Mouse (Mus musculus): Measurements from ENCODE around the gene Gca.

DNA sequence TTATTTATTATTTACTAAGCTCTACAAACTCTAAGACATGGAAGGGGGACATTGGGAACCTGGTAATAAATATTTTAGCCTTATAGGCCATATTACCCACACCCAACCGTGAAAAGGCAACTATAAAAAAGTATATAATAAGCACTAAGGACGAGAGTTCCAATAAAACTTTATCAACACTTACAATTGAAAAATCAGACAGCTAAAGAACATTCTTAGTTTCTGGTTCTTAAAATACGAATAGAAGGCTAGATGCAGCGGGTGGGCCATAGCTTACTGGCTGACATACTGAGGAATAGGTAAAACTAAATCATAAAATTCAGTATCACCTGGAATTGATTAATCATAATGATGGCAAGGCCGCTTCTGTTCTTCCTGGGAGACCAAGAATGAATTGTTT lies 19.2 kb upstream of the Gca start:
- TF ChIP-seq TAL1 (IDR thresholded peaks at IDR 0.05; ENCODE audit: low read length): no peak
- no peak for TF ChIP-seq GATA1 (IDR thresholded peaks at IDR 0.05; ENCODE audit: low read length)

All from erythroblast, embryonic 14.5 days (primary cell).